Mouse (Mus musculus) stomach, embryonic 15.5 days (tissue): ENCODE results near the gene Pcdh19. TPM values are rescaled to one million over a fixed set of nuclear protein-coding genes. Genes with fewer than 3 reads are reported as not detected.

Experiments used
- ATAC-seq: fragments of 200-750 bp; cut with Nextera tagmentation; 2 replicates; pipeline ENCODE4 v1.8.0; 2017; ENCODE audit warnings: low read depth, moderate number of reproducible peaks, moderate TSS enrichment; ENCODE audit not compliant: insufficient read depth, low FRiP score
- H3K27ac ChIP-seq: fragments of 300-500 bp; sonication (generic); 2 replicates; pipeline ENCODE4 v1.5.1; 2015; ENCODE audit warnings: mild to moderate bottlenecking, inconsistent platforms
- H3K27me3 ChIP-seq: fragments of 300-500 bp; sonication (generic); replicated peaks from 2 replicates; pipeline ENCODE4 v1.6.1; 2015; ENCODE audit warnings: inconsistent platforms
- H3K36me3 ChIP-seq: fragments of 300-500 bp; sonication (generic); 2 replicates; pipeline ENCODE4 v1.6.1; 2015; ENCODE audit warnings: inconsistent platforms
- H3K4me1 ChIP-seq: fragments of 300-500 bp; sonication (generic); 2 replicates; pipeline ENCODE4 v1.6.1; 2015; ENCODE audit warnings: inconsistent platforms
- H3K4me2 ChIP-seq: fragments of 300-500 bp; sonication (generic); 2 replicates; pipeline ENCODE4 v1.6.1; 2015; ENCODE audit warnings: mild to moderate bottlenecking, inconsistent platforms
- H3K4me3 ChIP-seq: fragments of 300-500 bp; sonication (generic); replicated peaks from 2 replicates; pipeline ENCODE4 v1.5.1; 2015; ENCODE audit warnings: inconsistent platforms
- H3K9ac ChIP-seq: fragments of 300-500 bp; sonication (generic); 2 replicates; pipeline ENCODE4 v1.6.1; 2015; ENCODE audit warnings: inconsistent platforms
- H3K9me3 ChIP-seq: fragments of 300-500 bp; sonication (generic); 2 replicates; pipeline ENCODE4 v1.6.1; 2016; ENCODE audit warnings: inconsistent platforms
- WGBS: fragments of 180-500 bp; shearing (Covaris S2); methylation state at CpG from one replicate; pipeline ENCODE4 v1.1.7; 2015; 5-methylcytosine and 5-hydroxymethylcytosine counted together
- polyA plus RNA-seq: library from polyadenylated mRNA; unstranded; fragments of >200 nt; fragmentation: Nextera tagmentation; extraction: Ambion mirVana; gene quantifications from 2 replicates; pipeline ENCODE4 v1.2.1, GENCODE M21; 2015

Pcdh19 gene
- polyA plus RNA-seq, 1 experiment from 2014 or later, result 3.7 TPM

DNA sequence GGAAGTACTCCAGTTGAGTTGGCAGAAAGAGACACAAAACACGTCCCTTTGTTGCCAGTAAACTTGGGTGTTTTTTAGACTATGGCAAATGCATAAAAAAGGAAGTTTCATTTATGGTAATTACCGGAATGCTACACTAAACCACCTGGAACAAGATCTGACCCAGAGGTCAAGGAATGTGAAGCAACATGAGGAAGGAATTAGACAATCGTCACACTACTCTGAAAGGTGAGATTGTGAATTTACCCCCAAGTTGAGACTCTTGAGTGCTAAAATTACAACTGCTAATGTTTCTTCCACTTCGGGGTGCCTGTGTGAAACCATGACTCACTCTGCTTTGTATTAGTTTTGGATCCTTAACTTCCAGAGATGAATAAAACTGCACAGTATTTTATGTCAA lies 33.6 kb downstream of the Pcdh19 start:
- no peaks in the 10 kb centered on the region for H3K9me3 ChIP-seq
- H3K4me3 ChIP-seq, result no peak overlapping the region
- ATAC-seq, result no peak
- no peak overlapping the region for H3K4me2 ChIP-seq
- no peak overlapping the region for H3K9ac ChIP-seq
- H3K27me3 ChIP-seq, result no peaks in the 10 kb centered on the region
- H3K27ac ChIP-seq, result no peak overlapping the region
- WGBS, result 56% methylated on average over 4 of the region's 4 CpGs
- H3K36me3 ChIP-seq, result no peaks in the 10 kb centered on the region
- H3K4me1 ChIP-seq, result no peaks in the 10 kb centered on the region

- H3K27ac ChIP-seq, result no peak overlapping the region
- 78% methylated on average over 3 of the region's 3 CpGs for WGBS
- H3K9ac ChIP-seq, result no peak overlapping the region
- no peak overlapping the region for H3K4me2 ChIP-seq
- ATAC-seq, result no peak
- H3K4me3 ChIP-seq, result no peak overlapping the region
- no peaks in the 10 kb centered on the region for H3K4me1 ChIP-seq
- no peaks in the 10 kb centered on the region for H3K27me3 ChIP-seq
- H3K36me3 ChIP-seq, result no peaks in the 10 kb centered on the region
- H3K9me3 ChIP-seq, result no peaks in the 10 kb centered on the region
Measured at GRCm38 (mm10) chrX:133653071-133653470, 35.7 kb downstream of the Pcdh19 start.

DNA sequence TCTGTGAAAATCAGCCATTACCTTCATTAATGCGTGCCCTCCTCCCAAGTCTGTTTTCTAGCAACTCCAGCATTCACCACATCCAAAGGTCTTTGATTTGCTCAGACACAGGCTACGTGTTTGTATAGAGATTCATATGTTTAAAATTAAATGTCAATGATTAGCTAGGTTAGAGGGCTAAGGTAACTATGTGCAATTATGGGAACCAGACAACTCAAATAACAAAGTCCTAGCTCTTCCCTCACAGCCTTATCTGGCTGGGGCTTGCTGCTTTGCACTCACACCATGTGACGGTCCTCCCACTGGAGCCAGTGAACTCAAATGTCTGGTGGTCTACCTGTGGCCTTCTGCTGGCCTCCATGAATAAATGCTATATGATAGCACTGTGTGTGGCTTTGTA lies 38.4 kb downstream of the Pcdh19 start:
- WGBS, result 72% methylated on average over 3 of the region's 3 CpGs
- H3K4me3 ChIP-seq, result no peak overlapping the region
- H3K4me1 ChIP-seq, result no peaks in the 10 kb centered on the region
- H3K4me2 ChIP-seq, result no peak overlapping the region
- H3K27ac ChIP-seq, result no peak overlapping the region
- H3K9me3 ChIP-seq, result no peaks in the 10 kb centered on the region
- H3K9ac ChIP-seq, result no peak overlapping the region
- no peaks in the 10 kb centered on the region for H3K36me3 ChIP-seq
- no peaks in the 10 kb centered on the region for H3K27me3 ChIP-seq
- ATAC-seq, result no peak

- 62% methylated on average over 2 of the region's 2 CpGs for WGBS
Measured at GRCm38 (mm10) chrX:133647809-133648208, 41.0 kb downstream of the Pcdh19 start.

GRCm38 (mm10) chrX:133639445-133639844 lies 49.3 kb downstream of the Pcdh19 start:
- no peak overlapping the region for H3K4me2 ChIP-seq
- H3K4me1 ChIP-seq, result no peaks in the 10 kb centered on the region
- H3K27me3 ChIP-seq, result no peaks in the 10 kb centered on the region
- no peak for ATAC-seq
- H3K9ac ChIP-seq, result no peak overlapping the region
- no peak overlapping the region for H3K27ac ChIP-seq
- H3K36me3 ChIP-seq, result no peaks in the 10 kb centered on the region
- no peaks in the 10 kb centered on the region for H3K9me3 ChIP-seq
- H3K4me3 ChIP-seq, result no peak overlapping the region

More at GRCm38 (mm10) chrX:133647809-133648208, 41.0 kb downstream of the Pcdh19 start:
- no peak overlapping the region for H3K9ac ChIP-seq
- ATAC-seq, result no peak
- H3K4me1 ChIP-seq, result no peaks in the 10 kb centered on the region
- H3K9me3 ChIP-seq, result no peaks in the 10 kb centered on the region
- H3K27ac ChIP-seq, result no peak overlapping the region
- H3K27me3 ChIP-seq, result no peaks in the 10 kb centered on the region
- no peaks in the 10 kb centered on the region for H3K36me3 ChIP-seq
- no peak overlapping the region for H3K4me3 ChIP-seq
- H3K4me2 ChIP-seq, result no peak overlapping the region

DNA sequence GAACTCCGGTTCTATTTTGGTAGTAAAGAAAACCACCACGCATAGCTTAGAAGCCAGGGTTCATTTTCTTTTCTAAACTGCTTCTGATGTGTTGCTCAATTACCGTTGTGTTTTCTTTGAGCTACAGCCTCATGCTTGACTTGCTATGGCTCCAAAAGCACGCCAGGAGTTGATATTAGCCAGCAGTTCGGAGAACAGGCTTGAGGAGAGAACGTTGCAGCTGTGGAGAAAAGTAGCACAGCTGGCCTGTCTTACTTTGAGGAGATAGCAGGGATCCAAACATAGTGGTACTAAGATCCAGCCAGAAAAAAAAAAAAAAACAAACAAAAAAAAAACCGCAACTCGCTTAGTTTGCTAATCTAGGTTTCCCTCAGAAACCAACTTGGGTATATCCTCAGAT lies 59.2 kb downstream of the Pcdh19 start:
- Histone ChIP-seq H3K4me3 (no peak overlapping the region), H3K9ac (no peak overlapping the region), H3K4me2 (no peak overlapping the region), H3K27me3 (no peaks in the 10 kb centered on the region), H3K4me1 (no peaks in the 10 kb centered on the region), H3K9me3 (no peaks in the 10 kb centered on the region), H3K27ac (no peak overlapping the region), H3K36me3 (no peaks in the 10 kb centered on the region)
- no peak for ATAC-seq
- WGBS, result 70% methylated on average over 8 of the region's 8 CpGs

DNA sequence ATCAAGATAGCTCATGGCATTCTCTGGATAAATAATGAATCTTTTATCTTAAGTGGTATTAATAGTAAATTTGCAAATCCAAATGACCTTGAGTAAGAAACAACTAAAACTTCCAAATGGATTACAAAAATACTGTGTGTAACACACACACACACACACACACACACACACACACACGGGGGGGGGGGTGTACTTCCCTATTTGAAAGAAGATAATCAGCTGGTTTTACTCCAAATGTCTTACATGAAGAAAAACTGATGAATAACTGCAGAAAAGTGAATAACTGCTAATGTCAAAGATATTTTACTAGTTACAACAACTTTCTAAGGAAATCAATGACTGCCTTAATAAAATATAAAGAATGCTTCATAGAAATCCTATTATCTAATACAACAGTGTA lies 70.6 kb downstream of the Pcdh19 start:
- no peak for ATAC-seq
- no peak overlapping the region for H3K4me3 ChIP-seq
- H3K36me3 ChIP-seq, result no peaks in the 10 kb centered on the region
- 40% methylated on average over 1 of the region's 1 CpGs for WGBS
- no peak overlapping the region for H3K27ac ChIP-seq
- no peak overlapping the region for H3K4me2 ChIP-seq
- H3K9me3 ChIP-seq, result no peaks in the 10 kb centered on the region
- no peaks in the 10 kb centered on the region for H3K4me1 ChIP-seq
- no peak overlapping the region for H3K9ac ChIP-seq
- no peaks in the 10 kb centered on the region for H3K27me3 ChIP-seq

DNA sequence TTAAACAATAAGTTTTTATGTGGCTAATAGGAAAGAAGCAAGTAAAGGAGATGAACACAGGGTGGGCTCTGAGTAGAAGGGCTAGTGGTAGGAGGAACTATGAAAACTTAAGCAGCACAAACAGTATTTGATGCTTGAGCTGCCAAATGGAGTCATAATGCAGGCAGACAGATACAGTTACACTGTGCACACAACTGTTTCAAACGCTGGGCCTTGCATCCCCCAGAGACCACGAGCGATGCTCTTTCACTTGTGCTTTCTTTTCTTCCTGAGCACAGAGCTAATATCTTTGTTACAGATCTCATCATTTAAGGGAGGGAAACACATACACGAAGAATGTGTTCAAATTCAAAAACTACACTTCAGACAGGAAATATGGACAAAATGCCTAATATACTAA lies 83.0 kb downstream of the Pcdh19 start:
- Histone ChIP-seq H3K4me3 (no peak overlapping the region), H3K9ac (no peak overlapping the region), H3K9me3 (no peaks in the 10 kb centered on the region), H3K27me3 (no peaks in the 10 kb centered on the region), H3K4me2 (no peak overlapping the region), H3K36me3 (no peaks in the 10 kb centered on the region), H3K27ac (no peak overlapping the region), H3K4me1 (no peaks in the 10 kb centered on the region)
- no peak for ATAC-seq
- WGBS, result 76% methylated on average over 4 of the region's 4 CpGs

DNA sequence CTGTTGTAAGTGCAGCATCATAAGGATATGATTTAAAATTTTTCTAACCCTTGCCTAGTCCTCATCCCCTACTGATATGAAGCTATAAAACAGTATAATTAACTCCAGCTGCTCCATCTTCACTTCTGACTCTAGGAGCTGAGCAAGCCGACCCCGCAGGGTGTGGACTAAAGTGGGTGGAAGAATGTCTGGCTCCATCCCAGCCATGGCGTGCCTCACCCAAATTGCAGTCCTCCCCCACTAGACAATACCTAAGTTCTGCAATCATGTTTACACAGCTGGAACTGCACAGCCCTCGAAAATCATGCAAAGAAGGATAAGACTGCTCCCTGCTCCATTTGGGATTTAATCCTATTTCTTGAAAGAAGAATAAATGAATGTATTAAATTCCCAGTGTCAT lies 84.5 kb downstream of the Pcdh19 start:
- H3K27ac ChIP-seq, result no peak overlapping the region
- H3K9me3 ChIP-seq, result no peaks in the 10 kb centered on the region
- no peaks in the 10 kb centered on the region for H3K4me1 ChIP-seq
- WGBS, result 43% methylated on average over 4 of the region's 4 CpGs
- ATAC-seq, result no peak
- no peaks in the 10 kb centered on the region for H3K27me3 ChIP-seq
- H3K4me2 ChIP-seq, result no peak overlapping the region
- no peak overlapping the region for H3K9ac ChIP-seq
- H3K4me3 ChIP-seq, result no peak overlapping the region
- no peaks in the 10 kb centered on the region for H3K36me3 ChIP-seq

- WGBS, result 60% methylated on average over 2 of the region's 2 CpGs
- ATAC-seq, result no peak
Measured at GRCm38 (mm10) chrX:133602068-133602467, 86.7 kb downstream of the Pcdh19 start.

GRCm38 (mm10) chrX:133601658-133602057 lies 87.1 kb downstream of the Pcdh19 start:
- no peaks in the 10 kb centered on the region for H3K9me3 ChIP-seq
- H3K9ac ChIP-seq, result no peak overlapping the region
- H3K27me3 ChIP-seq, result no peaks in the 10 kb centered on the region
- H3K4me2 ChIP-seq, result no peak overlapping the region
- H3K4me1 ChIP-seq, result no peaks in the 10 kb centered on the region
- WGBS, result 44% methylated on average over 1 of the region's 1 CpGs
- ATAC-seq, result no peak
- H3K4me3 ChIP-seq, result no peak overlapping the region
- H3K27ac ChIP-seq, result no peak overlapping the region
- H3K36me3 ChIP-seq, result no peaks in the 10 kb centered on the region

More at GRCm38 (mm10) chrX:133602068-133602467, 86.7 kb downstream of the Pcdh19 start:
- Histone ChIP-seq H3K9me3 (no peaks in the 10 kb centered on the region), H3K36me3 (no peaks in the 10 kb centered on the region), H3K4me1 (no peaks in the 10 kb centered on the region), H3K27ac (no peak overlapping the region), H3K27me3 (no peaks in the 10 kb centered on the region), H3K4me3 (no peak overlapping the region), H3K9ac (no peak overlapping the region), H3K4me2 (no peak overlapping the region)

DNA sequence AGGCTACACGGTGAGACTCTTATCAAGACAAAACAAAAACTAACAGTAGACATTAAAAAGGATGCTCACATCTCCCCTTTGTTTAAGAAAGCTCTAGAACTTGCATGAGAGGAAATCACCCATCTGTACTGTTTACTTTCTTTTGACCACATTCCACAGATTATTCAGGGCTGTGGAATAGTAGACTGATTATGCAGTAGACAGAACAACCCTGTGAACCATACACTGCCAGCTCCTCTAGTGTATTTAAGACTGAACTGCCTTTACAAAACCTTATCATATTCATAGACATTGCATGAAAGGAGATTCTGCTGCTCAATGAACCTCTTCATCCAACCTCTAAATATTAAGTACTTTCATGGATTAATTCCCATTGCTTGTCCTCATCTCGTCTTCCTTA lies 87.6 kb downstream of the Pcdh19 start:
- H3K4me3 ChIP-seq, result no peak overlapping the region
- no peak for ATAC-seq

GRCm38 (mm10) chrX:133575601-133576382 lies 113.0 kb downstream of the Pcdh19 start:
- H3K4me2 ChIP-seq, result no peak overlapping the region
- H3K36me3 ChIP-seq, result no peaks in the 10 kb centered on the region
- ATAC-seq, result no peak
- H3K27ac ChIP-seq, result no peak overlapping the region
- H3K9me3 ChIP-seq, result no peaks in the 10 kb centered on the region
- 78% methylated on average over 4 of the region's 4 CpGs for WGBS
- no peaks in the 10 kb centered on the region for H3K27me3 ChIP-seq
- H3K4me3 ChIP-seq, result no peak overlapping the region
- no peak overlapping the region for H3K9ac ChIP-seq
- no peaks in the 10 kb centered on the region for H3K4me1 ChIP-seq

More for the DNA sequence above, 87.6 kb downstream of the Pcdh19 start:
- Histone ChIP-seq H3K4me1 (no peaks in the 10 kb centered on the region), H3K36me3 (no peaks in the 10 kb centered on the region), H3K4me2 (no peak overlapping the region), H3K9me3 (no peaks in the 10 kb centered on the region), H3K9ac (no peak overlapping the region), H3K27me3 (no peaks in the 10 kb centered on the region), H3K27ac (no peak overlapping the region)
- 66% methylated on average over 2 of the region's 2 CpGs for WGBS
